Mouse (Mus musculus): ENCODE measurements around the gene Gm42674. TPM values are rescaled to one million over a fixed set of nuclear protein-coding genes. Genes with fewer than 3 reads are reported as not detected.

Gm42674 gene
- total RNA-seq, 2 experiments from 2014 or later: not detected

GRCm38 (mm10) chr3:90595556-90595955 lies 6.1 kb upstream of the Gm42674 start:
- intact Hi-C loops (cut with DNase I): no loop called here
- DNase-seq (ENCODE audit: low spot score in 2 of 2): no peak

DNA sequence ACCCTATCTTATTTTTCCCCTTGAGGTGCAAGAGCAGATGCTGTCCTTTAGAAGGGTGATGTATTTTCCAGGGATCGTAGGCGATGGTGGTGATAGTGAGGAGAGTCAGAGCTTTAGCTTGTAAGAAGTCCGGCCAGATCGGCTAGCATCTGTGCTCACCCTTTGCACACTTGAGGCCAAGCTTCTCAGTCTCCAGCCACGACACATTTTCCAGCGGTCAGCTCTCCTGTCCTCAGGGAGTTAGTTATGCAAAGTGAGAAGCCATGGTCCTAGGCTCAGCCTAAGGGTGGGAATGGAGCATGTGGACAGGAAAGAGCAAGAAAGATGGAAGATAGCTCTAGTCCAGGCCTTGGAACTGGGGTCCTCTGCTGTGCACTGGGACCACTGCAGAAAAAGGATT lies 4.9 kb upstream of the Gm42674 start:
- intact Hi-C loops (cut with DNase I): no loop called here
- no peak for DNase-seq (ENCODE audit: low spot score in 2 of 2)

DNA sequence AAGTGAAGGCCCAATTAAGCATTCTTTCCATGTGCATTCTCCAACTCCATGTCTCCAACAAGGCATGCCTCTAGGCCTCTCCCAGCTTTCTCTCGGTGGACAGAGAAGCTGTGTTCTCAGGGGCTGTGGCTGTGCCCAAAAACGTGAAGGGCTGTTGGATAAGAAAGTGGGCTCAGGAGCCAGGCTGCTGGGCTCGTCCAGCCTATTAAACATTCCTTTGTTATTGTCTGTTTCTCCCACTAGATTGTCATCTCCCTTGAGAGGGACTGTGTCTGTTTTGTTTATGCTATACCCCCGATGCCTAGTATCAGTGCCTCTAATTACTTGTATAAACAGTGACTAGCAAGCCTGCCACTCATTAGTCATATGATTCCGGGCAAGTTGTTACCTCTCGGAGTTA lies 4.0 kb upstream of the Gm42674 start:
- DNase-seq (ENCODE audit: low spot score in 2 of 2): no peak
- intact Hi-C loops (cut with DNase I): no loop called here

DNA sequence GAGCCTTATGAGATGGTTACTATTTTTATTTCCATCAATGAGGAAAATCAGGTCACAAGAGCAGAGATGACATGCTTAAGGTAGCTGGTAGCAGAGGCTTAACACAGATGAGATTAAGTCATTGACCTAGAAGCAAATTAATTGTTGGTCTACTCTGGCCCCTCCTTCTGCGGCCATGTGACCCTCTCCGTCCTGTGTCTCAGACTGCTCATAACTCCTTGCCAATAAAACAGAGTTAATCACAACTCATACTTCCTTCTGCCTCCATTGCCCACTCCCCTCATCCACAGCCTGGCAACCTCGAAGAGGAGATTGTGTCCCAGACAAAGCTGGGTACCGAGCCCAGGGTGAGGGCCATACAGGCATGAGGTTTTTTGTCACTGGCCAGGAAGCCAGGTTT lies 3.5 kb upstream of the Gm42674 start:
- intact Hi-C loops (cut with DNase I): no loop called here

DNA sequence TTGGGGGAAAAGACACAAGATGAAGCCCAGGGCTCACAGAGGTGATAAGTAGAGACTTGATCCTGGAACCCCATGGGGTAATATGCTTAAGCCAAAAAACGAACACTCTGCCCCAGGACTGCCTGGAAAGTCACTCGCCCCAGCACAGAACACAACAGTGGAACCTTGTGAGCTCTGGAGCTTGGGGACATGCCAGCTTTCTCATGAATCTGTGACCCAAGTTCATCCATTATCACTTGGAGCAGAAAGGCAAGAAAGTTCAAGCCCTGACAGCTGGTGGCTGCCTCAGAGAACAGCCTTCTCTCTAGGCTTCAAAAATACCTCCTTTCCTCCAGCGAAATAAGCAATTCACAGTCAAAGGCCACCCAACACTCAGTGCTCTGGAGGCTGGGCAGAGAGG lies 2.3 kb upstream of the Gm42674 start:
- no peak for DNase-seq (ENCODE audit: low spot score in 2 of 2)
- intact Hi-C loops (cut with DNase I): no loop called here

More for the DNA sequence above, 3.5 kb upstream of the Gm42674 start:
- DNase-seq (ENCODE audit: low spot score in 2 of 2): no peak

DNA sequence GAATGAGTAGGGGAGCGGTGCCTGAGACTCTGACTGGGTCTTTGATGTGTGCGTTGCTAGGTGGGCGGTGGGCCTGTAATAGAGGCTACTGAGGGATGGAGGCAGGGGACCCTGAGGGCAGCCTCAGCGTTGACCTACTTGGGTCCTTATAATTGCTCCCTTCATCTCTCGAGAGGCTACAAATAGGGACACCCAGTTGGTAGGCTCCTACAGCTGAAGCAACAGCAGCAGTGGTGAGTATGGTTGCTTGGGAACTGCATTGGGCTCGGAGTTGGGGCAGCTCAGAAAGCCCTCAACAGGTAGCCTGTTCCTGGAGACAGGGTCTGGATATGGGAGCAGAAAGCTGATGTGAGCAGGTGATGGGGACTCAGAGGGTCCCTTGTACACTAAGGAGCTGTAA lies 1.7 kb upstream of the Gm42674 start:
- DNase-seq (ENCODE audit: low spot score in 2 of 2): no peak

GRCm38 (mm10) chr3:90600458-90601195 lies 1.1 kb upstream of the Gm42674 start:
- intact Hi-C loops (cut with DNase I): no loop called here
- DNase-seq (ENCODE audit: low spot score in 2 of 2): no peak

More for the DNA sequence above, 1.7 kb upstream of the Gm42674 start:
- intact Hi-C loops (cut with DNase I): no loop called here

- intact Hi-C loops (cut with DNase I): no loop called here
- DNase-seq (ENCODE audit: low spot score in 2 of 2): no peak
Measured at GRCm38 (mm10) chr3:90603623-90604022, 1.9 kb downstream of the Gm42674 start, which contains the start of gene S100a4. Gene S100a4, plus strand, starts transcription at chr3:90603771.

GRCm38 (mm10) chr3:90604416-90604815 lies 2.7 kb downstream of the Gm42674 start:
- peak in 1 of 2 experiments; percentile 35 for DNase-seq (ENCODE audit: low spot score in 2 of 2)

GRCm38 (mm10) chr3:90605049-90605448 lies 3.3 kb downstream of the Gm42674 start:
- intact Hi-C loops (cut with DNase I): no loop called here
- DNase-seq (ENCODE audit: low spot score in 2 of 2): no peak

More at GRCm38 (mm10) chr3:90604416-90604815, 2.7 kb downstream of the Gm42674 start:
- intact Hi-C loops (cut with DNase I): no loop called here

DNA sequence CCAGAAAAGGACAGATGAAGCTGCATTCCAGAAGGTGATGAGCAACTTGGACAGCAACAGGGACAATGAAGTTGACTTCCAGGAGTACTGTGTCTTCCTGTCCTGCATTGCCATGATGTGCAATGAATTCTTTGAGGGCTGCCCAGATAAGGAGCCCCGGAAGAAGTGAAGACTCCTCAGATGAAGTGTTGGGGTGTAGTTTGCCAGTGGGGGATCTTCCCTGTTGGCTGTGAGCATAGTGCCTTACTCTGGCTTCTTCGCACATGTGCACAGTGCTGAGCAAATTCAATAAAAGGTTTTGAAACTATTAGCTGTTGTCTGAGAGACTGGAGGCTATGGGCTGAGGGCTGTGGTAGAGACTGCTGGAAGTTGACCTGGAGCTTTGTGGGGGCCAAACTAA lies 4.0 kb downstream of the Gm42674 start:
- intact Hi-C loops (cut with DNase I): no loop called here
- DNase-seq (ENCODE audit: low spot score in 2 of 2): no peak

DNA sequence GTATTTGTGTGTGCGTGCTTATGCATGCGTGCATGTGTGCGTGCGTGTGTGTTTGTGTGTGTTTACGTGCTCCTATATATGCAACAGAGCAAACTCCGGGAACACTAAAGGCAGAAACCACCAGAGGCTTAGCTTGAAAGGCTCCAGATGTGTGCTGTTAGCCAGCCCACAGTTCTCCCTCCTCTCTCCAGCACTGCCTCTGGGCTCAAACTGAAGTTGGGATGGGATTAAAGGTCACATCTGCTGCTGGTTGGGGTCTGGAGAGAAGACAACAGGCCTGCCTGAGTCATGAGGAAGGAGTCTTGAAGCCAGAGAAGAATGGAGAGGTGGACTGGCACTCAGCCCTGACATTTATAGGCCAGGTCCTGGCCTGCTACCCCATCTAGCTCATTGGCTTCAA lies 4.5 kb downstream of the Gm42674 start:
- intact Hi-C loops (cut with DNase I): no loop called here
- DNase-seq (ENCODE audit: low spot score in 2 of 2): no peak

DNA sequence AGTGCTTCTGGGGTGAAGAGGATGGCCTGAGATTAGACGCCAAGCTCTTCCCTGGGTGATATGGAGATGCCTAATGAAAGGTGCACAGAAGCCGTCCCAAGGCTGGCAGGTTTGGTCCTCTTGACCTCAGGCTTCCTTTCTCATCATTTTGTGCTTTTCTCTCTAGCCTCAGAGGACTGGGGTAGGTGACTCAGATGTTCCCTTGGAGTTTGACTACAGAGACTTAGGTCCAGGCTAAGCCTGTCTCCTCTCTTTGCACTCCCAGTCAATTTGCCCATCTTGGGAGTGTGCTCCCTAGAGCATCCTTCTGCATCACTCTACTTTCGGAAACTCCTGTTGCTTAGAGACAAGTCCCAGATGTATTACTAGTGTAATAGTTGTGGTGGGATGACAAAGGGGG lies 5.7 kb downstream of the Gm42674 start:
- DNase-seq (ENCODE audit: low spot score in 2 of 2): no peak
- intact Hi-C loops (cut with DNase I): no loop called here

- intact Hi-C loops (cut with DNase I): no loop called here
- DNase-seq (ENCODE audit: low spot score in 2 of 2): no peak
Measured at GRCm38 (mm10) chr3:90608223-90608622, 6.5 kb downstream of the Gm42674 start, which contains the start of gene S100a5. Gene S100a5, plus strand, starts transcription at chr3:90608523.

GRCm38 (mm10) chr3:90609102-90609501 lies 7.4 kb downstream of the Gm42674 start:
- intact Hi-C loops (cut with DNase I): no loop called here

GRCm38 (mm10) chr3:90611494-90611893 lies 9.8 kb downstream of the Gm42674 start:
- intact Hi-C loops (cut with DNase I): no loop called here

More at GRCm38 (mm10) chr3:90609102-90609501, 7.4 kb downstream of the Gm42674 start:
- DNase-seq (ENCODE audit: low spot score in 2 of 2): no peak

GRCm38 (mm10) chr3:90612061-90612460 lies 10.4 kb downstream of the Gm42674 start:
- intact Hi-C loops (cut with DNase I): loop anchor here (2.0 kb wide), 1 partner anchor 25 kb away; no protein-coding TSS in a partner anchor
- peak in 1 of 2 experiments; percentile 66 for DNase-seq (ENCODE audit: low spot score in 2 of 2)

More at GRCm38 (mm10) chr3:90611494-90611893, 9.8 kb downstream of the Gm42674 start:
- DNase-seq (ENCODE audit: low spot score in 2 of 2): no peak

DNA sequence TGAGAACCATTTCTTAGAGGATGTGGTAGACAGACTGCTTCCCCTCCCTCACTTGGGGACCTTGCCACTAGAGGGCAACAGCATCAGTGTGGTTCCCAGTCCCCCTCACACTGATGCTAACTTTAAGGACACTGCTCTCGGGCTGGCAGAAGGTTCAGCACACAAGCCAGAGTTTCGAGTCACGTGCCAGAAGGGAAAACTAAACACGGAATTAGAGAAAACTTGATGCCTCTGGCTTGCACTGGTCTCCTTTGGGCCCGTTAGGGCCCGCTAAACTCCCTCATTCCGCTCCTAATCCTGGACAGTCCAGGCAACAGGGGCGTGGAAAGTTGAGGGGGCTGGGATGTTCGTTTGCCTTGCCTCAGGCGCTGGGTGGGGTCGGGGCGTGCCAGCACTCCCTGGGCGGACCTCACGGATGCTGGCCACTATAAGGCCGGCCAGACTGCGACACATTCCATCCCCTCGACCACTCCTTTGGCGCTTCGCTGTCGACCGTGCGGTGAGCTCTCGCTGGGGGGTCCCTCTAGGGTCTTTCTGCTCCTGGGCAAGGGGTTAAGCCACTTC lies 11.1 kb downstream of the Gm42674 start, which contains the start of gene S100a6:
S100a6 (plus strand) TSS at position 155 of the 564 bp plus-strand sequence.
- intact Hi-C loops (cut with DNase I): loop anchor here (2.0 kb wide), 1 partner anchor 26 kb away; no protein-coding TSS in a partner anchor

DNA sequence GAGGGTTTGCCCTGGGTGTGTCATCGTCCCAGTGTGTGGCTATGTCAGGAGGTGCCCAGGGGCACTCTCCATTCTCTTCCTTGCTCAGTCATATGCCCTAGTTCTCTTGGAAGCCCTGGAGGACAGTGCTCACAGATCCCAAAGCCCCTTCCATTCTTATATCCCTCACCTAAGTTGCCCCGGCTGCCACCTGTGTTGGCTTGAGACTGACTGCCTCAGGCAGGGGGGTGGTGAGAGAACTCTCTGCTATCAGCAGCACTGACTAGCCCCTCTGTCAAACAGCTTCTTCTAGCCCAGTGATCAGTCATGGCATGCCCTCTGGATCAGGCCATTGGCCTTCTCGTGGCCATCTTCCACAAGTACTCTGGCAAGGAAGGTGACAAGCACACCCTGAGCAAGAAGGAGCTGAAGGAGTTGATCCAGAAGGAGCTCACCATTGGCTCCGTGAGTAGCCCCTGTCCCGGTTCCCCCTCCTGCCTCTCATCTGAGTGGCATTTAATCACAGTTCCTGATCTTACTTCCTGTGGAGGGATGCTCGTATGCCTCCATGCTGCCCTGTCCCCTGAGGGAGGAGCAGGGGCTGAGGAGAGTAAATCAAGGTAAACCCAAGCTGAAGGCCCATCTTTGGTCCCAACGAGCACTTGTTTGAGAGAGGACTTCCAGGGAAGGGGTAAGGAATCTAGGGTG lies 11.9 kb downstream of the Gm42674 start:
- intact Hi-C loops (cut with DNase I): loop anchor here (2.0 kb wide), 2 partner anchors 27 to 123 kb away; partner anchors contain the start of gene Snapin
- DNase-seq (ENCODE audit: low spot score in 2 of 2): no peak

More for the DNA sequence above, 11.1 kb downstream of the Gm42674 start, which contains the start of gene S100a6:
- DNase-seq (ENCODE audit: low spot score in 2 of 2): peak; percentile 63 to 75

DNA sequence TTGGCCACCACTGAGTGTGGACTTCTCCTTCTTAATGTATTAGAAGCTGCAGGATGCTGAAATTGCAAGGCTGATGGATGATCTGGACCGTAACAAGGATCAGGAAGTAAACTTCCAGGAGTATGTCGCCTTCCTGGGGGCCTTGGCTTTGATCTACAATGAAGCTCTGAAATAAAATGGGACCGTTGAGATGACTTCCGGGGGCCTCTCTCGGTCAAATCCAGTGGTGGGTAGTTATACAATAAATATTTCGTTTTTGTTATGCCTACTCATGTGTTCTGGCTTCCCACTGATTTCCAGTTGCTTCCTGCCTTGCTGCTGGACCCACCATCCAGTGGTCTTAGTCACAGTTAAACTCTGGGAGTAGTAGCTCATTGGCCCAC lies 12.4 kb downstream of the Gm42674 start:
- no peak for DNase-seq (ENCODE audit: low spot score in 2 of 2)
- intact Hi-C loops (cut with DNase I): loop anchor here (2.0 kb wide), 1 partner anchor 123 kb away; the partner anchor contains the start of gene Snapin

Data from left cerebral cortex, postnatal 14 days (tissue).